In the genomic region with DNA sequence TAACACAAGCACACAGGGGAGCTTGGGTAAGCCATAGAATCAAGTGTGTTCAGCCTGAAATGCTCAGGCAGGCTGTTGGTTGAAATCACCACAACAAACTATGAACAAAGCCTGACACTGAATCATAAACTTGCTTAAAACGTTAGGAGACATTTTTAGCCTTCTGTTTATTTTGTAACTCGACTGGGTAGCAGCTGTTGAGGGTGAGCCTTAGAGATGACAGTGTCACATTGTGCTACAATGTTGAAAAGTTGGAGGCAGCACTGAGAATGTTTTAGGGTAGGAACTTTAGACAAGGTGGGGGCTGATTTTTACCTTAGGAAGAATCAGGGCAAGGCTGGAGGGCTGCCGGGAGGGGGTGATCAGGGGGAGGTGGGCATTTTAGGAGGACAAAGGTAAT, we compare ENCODE assay signal across 31 mouse cellular contexts.
"Had no signal": no experiment of that assay in that cellular context is flagged by ENCODE, and none has a peak within 500 bp of the region (broad histone marks: within the 10 kb centered on the region; RNA-seq: fewer than 3 reads in every experiment).

No protein-coding gene starts in this region.

- DNase-seq: left cerebral cortex, postnatal 4 days; liver; liver, embryonic 13.5 days; liver, postnatal 0 days; lung, adult 18-20 months; lung, adult 2 months; lung, embryonic 14.5 days; lung, postnatal 10 days; lung, postnatal 14 days; lung, postnatal 36 days; lung, postnatal 4 days; midbrain, embryonic 14.5 days had no signal

- H3K4me2 ChIP-seq: limb, embryonic 12.5 days; limb, embryonic 13.5 days; limb, embryonic 15.5 days; liver, embryonic 11.5 days; liver, embryonic 12.5 days; liver, embryonic 13.5 days; liver, embryonic 15.5 days; lung, embryonic 14.5 days; lung, embryonic 15.5 days; midbrain, embryonic 11.5 days; midbrain, embryonic 12.5 days; midbrain, embryonic 13.5 days; midbrain, embryonic 15.5 days; neural tube, embryonic 12.5 days had no signal

- H3K27me3 ChIP-seq: limb, embryonic 12.5 days; limb, embryonic 13.5 days; limb, embryonic 15.5 days; midbrain, embryonic 13.5 days; midbrain, embryonic 15.5 days; neural tube, embryonic 12.5 days had no signal

- H3K27ac ChIP-seq: limb, embryonic 10.5 days; limb, embryonic 12.5 days; limb, embryonic 13.5 days; limb, embryonic 15.5 days; liver, embryonic 12.5 days; liver, embryonic 13.5 days; liver, embryonic 14.5 days; liver, embryonic 15.5 days; lung, embryonic 15.5 days; macrophage; midbrain, embryonic 10.5 days; midbrain, embryonic 12.5 days; midbrain, embryonic 13.5 days; midbrain, embryonic 15.5 days; neural tube, embryonic 12.5 days had no signal

- ATAC-seq: liver, embryonic 12.5 days; liver, postnatal 0 days; lung, postnatal 0 days; midbrain, embryonic 13.5 days; midbrain, embryonic 15.5 days; midbrain, embryonic 16.5 days had no signal

- H3K36me3 ChIP-seq: limb, embryonic 10.5 days; limb, embryonic 12.5 days; limb, embryonic 13.5 days; limb, embryonic 15.5 days; liver, embryonic 12.5 days; liver, embryonic 13.5 days; liver, embryonic 15.5 days; lung, embryonic 15.5 days; midbrain, embryonic 10.5 days; midbrain, embryonic 12.5 days; midbrain, embryonic 13.5 days; midbrain, embryonic 15.5 days; neural tube, embryonic 12.5 days had no signal

- H3K4me3 ChIP-seq: limb, embryonic 10.5 days; limb, embryonic 12.5 days; limb, embryonic 13.5 days; limb, embryonic 15.5 days; liver, embryonic 12.5 days; liver, embryonic 13.5 days; liver, embryonic 15.5 days; lung, embryonic 15.5 days; megakaryocyte, embryonic 14.5 days; midbrain, embryonic 10.5 days; midbrain, embryonic 12.5 days; midbrain, embryonic 13.5 days; midbrain, embryonic 15.5 days; neural tube, embryonic 12.5 days had no signal
